Mouse (Mus musculus): Measurements from ENCODE around the gene Aff3. TPM values are rescaled to one million over a fixed set of nuclear protein-coding genes. Genes with fewer than 3 reads are reported as not detected.

Aff3 gene
- polyA plus RNA-seq, 1 experiment from 2014 or later = 29.5 TPM

- Histone ChIP-seq H3K9ac (no peak overlapping the region), H3K4me1 (replicated peaks; ENCODE audit: control insufficient read depth, insufficient read depth, low read length) (peaks cover 42% of the 10 kb centered on the region), H3K9me3 (ENCODE audit: control insufficient read depth, low read length) (no peaks in the 10 kb centered on the region), H3K27me3 (ENCODE audit: control insufficient read depth, insufficient read depth, low read length) (no peaks in the 10 kb centered on the region), H3K27ac (peak overlapping the region; percentile 39; the same call in 1 of the 2 replicates), H3K4me3 (replicated peaks; ENCODE audit: low read length) (no peak overlapping the region), H3K36me3 (replicated peaks; ENCODE audit: control insufficient read depth, insufficient read depth) (no peaks in the 10 kb centered on the region), H3K4me2 (replicated peaks) (no peak overlapping the region)
- DNase-seq (ENCODE audit: low spot score) = no peak
- no peak for ATAC-seq (ENCODE audit: low FRiP score)
- 21% methylated on average over 6 of the region's 6 CpGs for WGBS
Observed at GRCm38 (mm10) chr1:38393516-38393915, 271.2 kb downstream of the Aff3 start.

- 53% methylated on average over 2 of the region's 2 CpGs for WGBS
Observed at GRCm38 (mm10) chr1:38392928-38393327, 271.8 kb downstream of the Aff3 start.

GRCm38 (mm10) chr1:38390886-38391249 lies 273.9 kb downstream of the Aff3 start:
- Histone ChIP-seq H3K36me3 (replicated peaks; ENCODE audit: control insufficient read depth, insufficient read depth) (no peaks in the 10 kb centered on the region), H3K9ac (no peak overlapping the region), H3K27me3 (ENCODE audit: control insufficient read depth, insufficient read depth, low read length) (no peaks in the 10 kb centered on the region), H3K4me3 (replicated peaks; ENCODE audit: low read length) (no peak overlapping the region), H3K27ac (peak overlapping the region; percentile 52), H3K9me3 (ENCODE audit: control insufficient read depth, low read length) (no peaks in the 10 kb centered on the region), H3K4me2 (replicated peaks) (no peak overlapping the region), H3K4me1 (replicated peaks; ENCODE audit: control insufficient read depth, insufficient read depth, low read length) (peaks cover 48% of the 10 kb centered on the region)
- ATAC-seq (ENCODE audit: low FRiP score) (no peak), DNase-seq (ENCODE audit: low spot score) (no peak)
- WGBS = 60% methylated on average over 7 of the region's 7 CpGs

More at GRCm38 (mm10) chr1:38392928-38393327, 271.8 kb downstream of the Aff3 start:
- Histone ChIP-seq H3K4me3 (replicated peaks; ENCODE audit: low read length) (no peak overlapping the region), H3K4me1 (replicated peaks; ENCODE audit: control insufficient read depth, insufficient read depth, low read length) (peaks cover 46% of the 10 kb centered on the region), H3K9ac (no peak overlapping the region), H3K36me3 (replicated peaks; ENCODE audit: control insufficient read depth, insufficient read depth) (no peaks in the 10 kb centered on the region), H3K27me3 (ENCODE audit: control insufficient read depth, insufficient read depth, low read length) (no peaks in the 10 kb centered on the region), H3K27ac (no peak overlapping the region), H3K4me2 (replicated peaks) (no peak overlapping the region), H3K9me3 (ENCODE audit: control insufficient read depth, low read length) (no peaks in the 10 kb centered on the region)
- DNase-seq (ENCODE audit: low spot score) (peak; percentile 87), ATAC-seq (ENCODE audit: low FRiP score) (no peak)

- no peak for ATAC-seq (ENCODE audit: low FRiP score)
- H3K27ac ChIP-seq = peak overlapping the region; percentile 52
- no peak overlapping the region for H3K4me3 ChIP-seq (replicated peaks; ENCODE audit: low read length)
- no peaks in the 10 kb centered on the region for H3K27me3 ChIP-seq (ENCODE audit: control insufficient read depth, insufficient read depth, low read length)
- WGBS = 45% methylated on average over 17 of the region's 17 CpGs
- no peaks in the 10 kb centered on the region for H3K36me3 ChIP-seq (replicated peaks; ENCODE audit: control insufficient read depth, insufficient read depth)
- peaks cover 44% of the 10 kb centered on the region for H3K4me1 ChIP-seq (replicated peaks; ENCODE audit: control insufficient read depth, insufficient read depth, low read length)
- no peak for DNase-seq (ENCODE audit: low spot score)
- no peaks in the 10 kb centered on the region for H3K9me3 ChIP-seq (ENCODE audit: control insufficient read depth, low read length)
- no peak overlapping the region for H3K4me2 ChIP-seq (replicated peaks)
- no peak overlapping the region for H3K9ac ChIP-seq
Observed at GRCm38 (mm10) chr1:38390235-38390885, 274.4 kb downstream of the Aff3 start.

GRCm38 (mm10) chr1:38389576-38389975 lies 275.2 kb downstream of the Aff3 start:
- no peaks in the 10 kb centered on the region for H3K27me3 ChIP-seq (ENCODE audit: control insufficient read depth, insufficient read depth, low read length)
- no peaks in the 10 kb centered on the region for H3K36me3 ChIP-seq (replicated peaks; ENCODE audit: control insufficient read depth, insufficient read depth)
- DNase-seq (ENCODE audit: low spot score) (no peak), ATAC-seq (ENCODE audit: low FRiP score) (peak; percentile 63)
- H3K27ac ChIP-seq = peak overlapping the region; percentile 44; the same call in 1 of the 2 replicates
- H3K4me1 ChIP-seq (replicated peaks; ENCODE audit: control insufficient read depth, insufficient read depth, low read length) = peaks cover 40% of the 10 kb centered on the region
- no peak overlapping the region for H3K4me2 ChIP-seq (replicated peaks)
- H3K9ac ChIP-seq = no peak overlapping the region
- no peak overlapping the region for H3K4me3 ChIP-seq (replicated peaks; ENCODE audit: low read length)
- 40% methylated on average over 7 of the region's 7 CpGs for WGBS
- no peaks in the 10 kb centered on the region for H3K9me3 ChIP-seq (ENCODE audit: control insufficient read depth, low read length)

GRCm38 (mm10) chr1:38388466-38388865 lies 276.3 kb downstream of the Aff3 start:
- H3K4me3 ChIP-seq (replicated peaks; ENCODE audit: low read length) = no peak overlapping the region
- H3K9ac ChIP-seq = no peak overlapping the region
- no peaks in the 10 kb centered on the region for H3K9me3 ChIP-seq (ENCODE audit: control insufficient read depth, low read length)
- ATAC-seq (ENCODE audit: low FRiP score) = no peak
- no peak for DNase-seq (ENCODE audit: low spot score)
- no peaks in the 10 kb centered on the region for H3K36me3 ChIP-seq (replicated peaks; ENCODE audit: control insufficient read depth, insufficient read depth)
- H3K4me2 ChIP-seq (replicated peaks) = no peak overlapping the region
- 91% methylated on average over 3 of the region's 3 CpGs for WGBS
- no peaks in the 10 kb centered on the region for H3K27me3 ChIP-seq (ENCODE audit: control insufficient read depth, insufficient read depth, low read length)
- H3K4me1 ChIP-seq (replicated peaks; ENCODE audit: control insufficient read depth, insufficient read depth, low read length) = peaks cover 35% of the 10 kb centered on the region
- no peak overlapping the region for H3K27ac ChIP-seq

GRCm38 (mm10) chr1:38387438-38387837 lies 277.3 kb downstream of the Aff3 start:
- no peak overlapping the region for H3K4me2 ChIP-seq (replicated peaks)
- no peak overlapping the region for H3K27ac ChIP-seq
- ATAC-seq (ENCODE audit: low FRiP score) (no peak), DNase-seq (ENCODE audit: low spot score) (no peak)
- no peak overlapping the region for H3K4me3 ChIP-seq (replicated peaks; ENCODE audit: low read length)
- H3K27me3 ChIP-seq (ENCODE audit: control insufficient read depth, insufficient read depth, low read length) = no peaks in the 10 kb centered on the region
- 77% methylated on average over 9 of the region's 9 CpGs for WGBS
- no peaks in the 10 kb centered on the region for H3K36me3 ChIP-seq (replicated peaks; ENCODE audit: control insufficient read depth, insufficient read depth)
- no peaks in the 10 kb centered on the region for H3K9me3 ChIP-seq (ENCODE audit: control insufficient read depth, low read length)
- H3K4me1 ChIP-seq (replicated peaks; ENCODE audit: control insufficient read depth, insufficient read depth, low read length) = peaks cover 33% of the 10 kb centered on the region
- no peak overlapping the region for H3K9ac ChIP-seq

GRCm38 (mm10) chr1:38384457-38385121 lies 280.2 kb downstream of the Aff3 start:
- Histone ChIP-seq H3K4me1 (replicated peaks; ENCODE audit: control insufficient read depth, insufficient read depth, low read length) (peaks cover 22% of the 10 kb centered on the region), H3K4me2 (replicated peaks) (no peak overlapping the region), H3K4me3 (replicated peaks; ENCODE audit: low read length) (no peak overlapping the region), H3K27me3 (ENCODE audit: control insufficient read depth, insufficient read depth, low read length) (no peaks in the 10 kb centered on the region), H3K9ac (no peak overlapping the region), H3K27ac (peak overlapping the region; percentile 2; the same call in 1 of the 2 replicates), H3K36me3 (replicated peaks; ENCODE audit: control insufficient read depth, insufficient read depth) (no peaks in the 10 kb centered on the region), H3K9me3 (ENCODE audit: control insufficient read depth, low read length) (no peaks in the 10 kb centered on the region)
- ATAC-seq (ENCODE audit: low FRiP score) (no peak), DNase-seq (ENCODE audit: low spot score) (no peak)
- 21% methylated on average over 16 of the region's 16 CpGs for WGBS

- H3K4me2 ChIP-seq (replicated peaks) = no peak overlapping the region
- DNase-seq (ENCODE audit: low spot score) = no peak
- H3K36me3 ChIP-seq (replicated peaks; ENCODE audit: control insufficient read depth, insufficient read depth) = no peaks in the 10 kb centered on the region
- H3K27me3 ChIP-seq (ENCODE audit: control insufficient read depth, insufficient read depth, low read length) = no peaks in the 10 kb centered on the region
- H3K9ac ChIP-seq = no peak overlapping the region
- H3K4me3 ChIP-seq (replicated peaks; ENCODE audit: low read length) = no peak overlapping the region
- peak overlapping the region; percentile 2; the same call in 1 of the 2 replicates for H3K27ac ChIP-seq
- H3K9me3 ChIP-seq (ENCODE audit: control insufficient read depth, low read length) = no peaks in the 10 kb centered on the region
- WGBS = 83% methylated on average over 7 of the region's 7 CpGs
- no peak for ATAC-seq (ENCODE audit: low FRiP score)
- peaks cover 17% of the 10 kb centered on the region for H3K4me1 ChIP-seq (replicated peaks; ENCODE audit: control insufficient read depth, insufficient read depth, low read length)
Observed at GRCm38 (mm10) chr1:38384010-38384409, 280.7 kb downstream of the Aff3 start.

Measured in hindbrain, embryonic 14.5 days (tissue).